Mouse (Mus musculus): ENCODE measurements around the gene Rpl7l1.

DNA sequence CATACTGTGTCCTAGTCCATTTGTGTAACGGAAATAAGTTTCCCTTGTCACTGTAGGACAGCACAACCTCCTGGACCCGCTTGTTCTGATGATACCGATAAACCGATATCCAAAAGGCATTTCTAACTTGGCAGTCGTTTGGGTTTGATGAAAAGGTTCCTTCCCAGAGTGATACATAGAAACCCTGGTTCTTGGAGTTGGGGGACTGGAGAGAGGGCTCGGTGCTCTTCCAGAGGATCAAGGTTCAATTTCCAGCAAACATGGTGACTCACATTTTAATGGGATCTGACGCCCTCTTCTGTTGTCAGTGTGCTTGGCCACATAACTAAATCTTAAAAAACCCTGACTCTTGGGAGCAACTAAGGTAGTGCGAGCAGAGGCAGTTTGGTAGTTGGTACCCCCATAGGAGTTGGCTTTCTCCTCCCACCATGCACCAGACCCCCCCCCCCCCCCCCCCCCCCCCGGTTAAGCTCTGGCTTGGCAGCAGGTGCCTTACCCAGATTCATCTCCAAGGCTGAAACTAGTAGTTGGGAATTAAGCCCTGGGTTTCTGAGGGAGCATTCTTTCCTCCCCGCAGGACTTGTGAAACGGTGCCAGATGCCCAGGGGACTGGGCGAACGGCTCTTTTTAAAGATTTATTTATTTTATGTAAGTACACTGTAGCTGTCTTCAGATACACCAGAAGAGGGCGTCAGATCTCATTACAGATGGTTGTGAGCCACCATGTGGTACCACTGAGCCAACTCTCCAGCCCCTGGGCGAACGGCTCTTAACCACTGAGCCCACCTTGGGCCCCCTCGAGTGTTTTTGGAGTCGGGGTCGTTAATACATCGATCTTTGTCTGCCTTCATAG is 9.0 kb downstream of the Rpl7l1 start:
- TF ChIP-seq CTCF (IDR thresholded peaks at IDR 0.05; ENCODE audit: insufficient read depth, low read depth, low read length) (no peak), POLR2A (IDR thresholded peaks at IDR 0.05; ENCODE audit: insufficient read depth, low read depth, low read length) (no peak)
